Mouse (Mus musculus) lung, embryonic 16.5 days (tissue): ENCODE measurements around the gene C530025M09Rik. TPM values are rescaled to one million over a fixed set of nuclear protein-coding genes. Genes with fewer than 3 reads are reported as not detected.

Source experiments
- ATAC-seq: fragments of 200-750 bp; cut with Nextera tagmentation; 2 replicates; pipeline ENCODE4 v1.8.0; 2017; ENCODE audit warnings: low read depth, mild to moderate bottlenecking, moderate library complexity
- H3K27ac ChIP-seq: fragments of 300-500 bp; sonication (generic); 2 replicates; pipeline ENCODE4 v1.5.1; 2014; ENCODE audit warnings: mild to moderate bottlenecking, control low read depth, low read length
- H3K27me3 ChIP-seq: fragments of 300-500 bp; sonication (generic); 2 replicates; pipeline ENCODE4 v1.6.1; 2014; ENCODE audit warnings: low read depth, low read length, mixed read lengths; ENCODE audit not compliant: control insufficient read depth, insufficient read depth
- H3K36me3 ChIP-seq: fragments of 300-500 bp; sonication (generic); 2 replicates; pipeline ENCODE4 v1.6.1; 2014; ENCODE audit warnings: low read length; ENCODE audit not compliant: control insufficient read depth, insufficient read depth
- H3K4me1 ChIP-seq: fragments of 300-500 bp; sonication (generic); replicated peaks from 2 replicates; pipeline ENCODE4 v1.6.1; 2014; ENCODE audit warnings: low read length, mixed read lengths; ENCODE audit not compliant: control insufficient read depth, insufficient read depth
- H3K4me2 ChIP-seq: fragments of 300-500 bp; sonication (generic); 2 replicates; pipeline ENCODE4 v1.6.1; 2014; ENCODE audit warnings: low read depth, low read length, control low read depth
- H3K4me3 ChIP-seq: fragments of 300-500 bp; sonication (generic); 2 replicates; pipeline ENCODE4 v1.5.1; 2014; ENCODE audit warnings: mild to moderate bottlenecking, low read length, control low read depth
- H3K9ac ChIP-seq: fragments of 300-500 bp; sonication (generic); 2 replicates; pipeline ENCODE4 v1.6.1; 2014; ENCODE audit warnings: low read length, control low read depth
- H3K9me3 ChIP-seq: fragments of 300-500 bp; sonication (generic); 2 replicates; pipeline ENCODE4 v1.6.1; 2016; ENCODE audit warnings: low read length; ENCODE audit not compliant: control insufficient read depth
- WGBS: fragments of 180-500 bp; shearing (Covaris S2); extraction: QIAGEN DNeasy Blood & Tissue Kit; methylation state at CpG from one replicate; pipeline ENCODE4 v1.1.7; 2014; 5-methylcytosine and 5-hydroxymethylcytosine counted together
- polyA plus RNA-seq: library from polyadenylated mRNA; unstranded; fragments of >200 nt; fragmentation: Nextera tagmentation; extraction: Ambion mirVana; gene quantifications from 2 replicates; pipeline ENCODE4 v1.2.1, GENCODE M21; 2015

The C530025M09Rik gene
- polyA plus RNA-seq, 1 experiment from 2014 or later: 0.23 TPM

- ATAC-seq: no peak
- no peaks in the 10 kb centered on the region for H3K9me3 ChIP-seq
- WGBS: 67% methylated on average over 2 of the region's 2 CpGs
Measured at GRCm38 (mm10) chr2:149839666-149840065, 8.7 kb upstream of the C530025M09Rik start.

GRCm38 (mm10) chr2:149836471-149837135 lies 5.6 kb upstream of the C530025M09Rik start:
- ATAC-seq: no peak
- H3K9me3 ChIP-seq: no peaks in the 10 kb centered on the region
- no peaks in the 10 kb centered on the region for H3K36me3 ChIP-seq
- no peak overlapping the region for H3K9ac ChIP-seq
- 77% methylated on average over 2 of the region's 2 CpGs for WGBS
- H3K4me3 ChIP-seq: no peak overlapping the region
- no peak overlapping the region for H3K4me2 ChIP-seq
- H3K27me3 ChIP-seq: peaks cover 10% of the 10 kb centered on the region
- peaks cover under 1% of the 10 kb centered on the region; the same call in 1 of the 2 replicates for H3K4me1 ChIP-seq
- no peak overlapping the region for H3K27ac ChIP-seq

More at GRCm38 (mm10) chr2:149839666-149840065, 8.7 kb upstream of the C530025M09Rik start:
- Histone ChIP-seq H3K27me3 (no peaks in the 10 kb centered on the region), H3K36me3 (no peaks in the 10 kb centered on the region), H3K9ac (no peak overlapping the region), H3K4me3 (no peak overlapping the region), H3K4me1 (peaks cover 2% of the 10 kb centered on the region; the same call in 1 of the 2 replicates), H3K4me2 (no peak overlapping the region), H3K27ac (no peak overlapping the region)

DNA sequence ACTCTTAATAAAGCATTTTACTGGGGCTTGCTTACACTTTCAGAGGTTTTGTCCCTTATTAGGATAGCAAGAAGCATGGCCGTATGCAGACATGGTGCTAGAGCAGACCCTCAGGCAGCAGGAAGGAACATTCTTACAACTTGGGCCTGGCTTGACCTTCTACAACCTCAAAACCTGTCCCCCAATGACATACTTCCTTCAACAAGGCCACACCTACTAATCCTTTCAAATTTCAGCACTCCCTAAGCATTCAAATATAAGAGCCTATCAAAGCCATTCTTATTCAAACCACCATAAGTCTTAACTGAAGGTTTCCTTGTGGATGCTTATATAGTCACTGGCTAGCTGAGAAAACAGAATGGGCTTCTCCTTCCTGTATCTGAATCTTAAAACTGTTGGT lies 4.1 kb upstream of the C530025M09Rik start:
- peaks cover 7% of the 10 kb centered on the region; the same call in 1 of the 2 replicates for H3K4me1 ChIP-seq
- no peak for ATAC-seq
- peaks cover 23% of the 10 kb centered on the region for H3K27me3 ChIP-seq
- no peaks in the 10 kb centered on the region for H3K9me3 ChIP-seq
- no peak overlapping the region for H3K9ac ChIP-seq
- no peak overlapping the region for H3K27ac ChIP-seq
- WGBS: 85% methylated on average over 1 of the region's 1 CpGs
- no peak overlapping the region for H3K4me2 ChIP-seq
- H3K36me3 ChIP-seq: no peaks in the 10 kb centered on the region
- no peak overlapping the region for H3K4me3 ChIP-seq

GRCm38 (mm10) chr2:149832301-149832700 lies 1.3 kb upstream of the C530025M09Rik start:
- 16% methylated on average over 5 of the region's 5 CpGs for WGBS
- Histone ChIP-seq H3K27ac (no peak overlapping the region), H3K4me3 (peak overlapping the region; percentile 59), H3K4me2 (peak overlapping the region; percentile 93; the same call in 1 of the 2 replicates), H3K4me1 (peaks cover 7% of the 10 kb centered on the region; the same call in 1 of the 2 replicates), H3K9ac (no peak overlapping the region), H3K36me3 (no peaks in the 10 kb centered on the region), H3K27me3 (peaks cover 34% of the 10 kb centered on the region), H3K9me3 (no peaks in the 10 kb centered on the region)
- ATAC-seq: no peak

DNA sequence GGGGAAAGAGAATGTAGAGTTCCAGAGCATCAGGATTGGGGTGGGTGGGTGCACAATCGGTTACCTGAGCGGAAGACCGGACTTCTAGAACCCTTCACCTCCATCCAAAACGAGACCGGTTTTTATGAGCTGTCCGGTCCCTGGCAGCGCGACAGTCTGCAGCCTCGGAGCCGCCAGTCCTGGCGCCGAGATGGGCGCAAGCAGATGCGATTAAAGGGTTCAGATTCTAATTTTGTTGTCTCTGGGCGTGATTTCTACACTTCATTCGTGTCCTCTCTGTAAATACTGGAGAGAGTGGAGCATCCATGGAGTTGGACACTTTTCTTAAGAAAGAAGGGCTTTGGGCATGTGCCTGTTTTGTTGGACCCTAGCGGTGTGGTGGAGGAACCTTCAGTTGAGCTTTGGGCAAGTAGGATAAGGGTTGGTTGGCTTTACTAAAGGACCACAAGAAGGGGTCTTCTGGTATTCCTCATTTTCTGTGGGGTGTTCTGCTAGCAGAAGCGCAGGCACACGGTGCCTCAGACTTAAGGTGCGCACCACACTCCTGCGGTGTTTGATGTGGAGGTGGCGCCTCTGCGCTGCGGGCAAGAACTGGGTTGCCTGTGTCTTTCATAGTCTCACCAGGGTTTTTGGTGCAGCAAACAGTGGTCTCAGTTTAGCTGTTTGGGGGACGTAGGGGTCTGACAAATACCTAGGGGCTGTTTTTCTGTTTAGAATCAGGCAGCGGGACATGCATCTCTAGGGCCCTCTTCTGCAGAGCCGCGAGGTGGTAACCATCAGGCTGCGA lies 639 bp upstream of the C530025M09Rik start:
- H3K27me3 ChIP-seq: peaks cover 34% of the 10 kb centered on the region
- no peak overlapping the region; the same call in 1 of the 2 replicates for H3K9ac ChIP-seq

GRCm38 (mm10) chr2:149829955-149830535 lies 968 bp downstream of the C530025M09Rik start:
- Histone ChIP-seq H3K27ac (no peak overlapping the region), H3K9me3 (no peaks in the 10 kb centered on the region), H3K27me3 (peaks cover 34% of the 10 kb centered on the region), H3K9ac (peak overlapping the region; percentile 67), H3K36me3 (no peaks in the 10 kb centered on the region), H3K4me1 (peaks cover 7% of the 10 kb centered on the region; the same call in 1 of the 2 replicates), H3K4me2 (peak overlapping the region; percentile 93), H3K4me3 (peak overlapping the region; percentile 59)
- WGBS: 2% methylated on average over 26 of the region's 26 CpGs
- peak; percentile 82 for ATAC-seq

More for the DNA sequence above, 639 bp upstream of the C530025M09Rik start:
- Histone ChIP-seq H3K4me3 (peak overlapping the region; percentile 59), H3K9me3 (no peaks in the 10 kb centered on the region), H3K4me2 (peak overlapping the region; percentile 93), H3K27ac (no peak overlapping the region), H3K36me3 (no peaks in the 10 kb centered on the region), H3K4me1 (peaks cover 7% of the 10 kb centered on the region; the same call in 1 of the 2 replicates)
- ATAC-seq: 0 out of 2 replicates have a peak, but pooled peaks have one; percentile 3
- 1% methylated on average over 29 of the region's 29 CpGs for whole genome bisulfite sequencing

GRCm38 (mm10) chr2:149828911-149829310 lies 2.1 kb downstream of the C530025M09Rik start, which contains the start of gene Syndig1:
Gene Syndig1 (plus strand): TSS chr2:149829211.
- no peak for ATAC-seq
- H3K9ac ChIP-seq: peak within 1 kb of the TSS; percentile 67; the same call in 1 of the 2 replicates
- peaks cover 34% of the 10 kb centered on the region for H3K27me3 ChIP-seq

DNA sequence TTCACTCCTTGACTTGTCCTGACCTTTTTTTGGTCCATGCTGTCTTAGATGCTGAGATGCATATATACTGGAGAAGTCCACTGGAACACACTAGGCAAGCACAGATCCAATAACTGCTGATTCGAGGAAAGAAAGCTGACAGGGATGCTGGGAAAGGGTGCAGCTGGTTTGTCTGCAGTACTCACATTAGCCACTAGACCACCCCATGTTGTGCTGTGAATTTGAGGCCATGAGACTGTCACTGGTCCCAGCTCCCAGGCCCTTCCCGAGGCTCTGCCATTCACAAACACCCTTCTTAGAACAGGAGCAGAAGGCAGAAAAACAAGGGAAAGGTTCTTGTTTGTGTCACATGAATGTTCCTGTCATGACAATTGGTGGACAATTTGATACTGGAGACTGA lies 10.8 kb downstream of the C530025M09Rik start:
- 33% methylated on average over 2 of the region's 2 CpGs for WGBS

More at GRCm38 (mm10) chr2:149828911-149829310, 2.1 kb downstream of the C530025M09Rik start, which contains the start of gene Syndig1:
- Histone ChIP-seq H3K27ac (no peak within 1 kb of the TSS), H3K36me3 (no peaks in the 10 kb centered on the region), H3K9me3 (no peaks in the 10 kb centered on the region), H3K4me2 (peak within 1 kb of the TSS; percentile 93), H3K4me3 (peak within 1 kb of the TSS; percentile 59), H3K4me1 (peaks cover 7% of the 10 kb centered on the region; the same call in 1 of the 2 replicates)
- WGBS: 66% methylated on average over 2 of the region's 2 CpGs

More for the DNA sequence above, 10.8 kb downstream of the C530025M09Rik start:
- no peak overlapping the region for H3K9ac ChIP-seq
- ATAC-seq: no peak
- H3K9me3 ChIP-seq: no peaks in the 10 kb centered on the region
- no peak overlapping the region for H3K27ac ChIP-seq
- H3K36me3 ChIP-seq: no peaks in the 10 kb centered on the region
- no peaks in the 10 kb centered on the region for H3K4me1 ChIP-seq
- H3K4me2 ChIP-seq: no peak overlapping the region
- no peak overlapping the region for H3K4me3 ChIP-seq
- no peaks in the 10 kb centered on the region for H3K27me3 ChIP-seq
